Mouse (Mus musculus): Measurements from ENCODE around the gene Git1. TPM values are rescaled to one million over a fixed set of nuclear protein-coding genes. Genes with fewer than 3 reads are reported as not detected.

Git1 gene
- polyA plus RNA-seq, 1 experiment, result 53.2 TPM

- TF ChIP-seq POLR2A (IDR thresholded peaks at IDR 0.05; ENCODE audit: low read depth, low read length) (no peak), CTCF (conservative IDR thresholded peaks at IDR 0.05; ENCODE audit: insufficient read depth, insufficient read length, low read depth, low read length) (no peak)
- Histone ChIP-seq H3K36me3 (ENCODE audit: control insufficient read depth, insufficient read depth, low read length) (no peaks in the 10 kb centered on the region; the same call in 1 of the 2 replicates), H3K4me1 (ENCODE audit: control insufficient read depth, insufficient read depth, low read length) (peaks cover 7% of the 10 kb centered on the region), H3K4me3 (ENCODE audit: insufficient read depth, low read depth, low read length) (no peak overlapping the region), H3K27ac (ENCODE audit: insufficient read depth, low read depth, low read length) (no peak overlapping the region), H3K27me3 (replicated peaks; ENCODE audit: control insufficient read depth, insufficient read depth, low read length) (no peaks in the 10 kb centered on the region)
- no peak for DNase-seq
- 72% methylated on average over 22 of the region's 22 CpGs for WGBS
Measured at GRCm38 (mm10) chr11:77505291-77505980, 12.1 kb downstream of the Git1 start.

GRCm38 (mm10) chr11:77506273-77506672, 12.9 kb downstream of the Git1 start:
- Histone ChIP-seq H3K27ac (ENCODE audit: insufficient read depth, low read depth, low read length) (no peak overlapping the region), H3K4me1 (ENCODE audit: control insufficient read depth, insufficient read depth, low read length) (peaks cover 7% of the 10 kb centered on the region), H3K4me3 (ENCODE audit: insufficient read depth, low read depth, low read length) (no peak overlapping the region), H3K36me3 (ENCODE audit: control insufficient read depth, insufficient read depth, low read length) (no peaks in the 10 kb centered on the region; the same call in 1 of the 2 replicates), H3K27me3 (replicated peaks; ENCODE audit: control insufficient read depth, insufficient read depth, low read length) (no peaks in the 10 kb centered on the region)
- no peak for TF ChIP-seq CTCF (conservative IDR thresholded peaks at IDR 0.05; ENCODE audit: insufficient read depth, insufficient read length, low read depth, low read length)
- TF ChIP-seq POLR2A (IDR thresholded peaks at IDR 0.05; ENCODE audit: low read depth, low read length), result no peak
- WGBS, result 32% methylated on average over 14 of the region's 14 CpGs
- DNase-seq, result peak; percentile 88

- H3K27me3 ChIP-seq (replicated peaks; ENCODE audit: control insufficient read depth, insufficient read depth, low read length), result no peaks in the 10 kb centered on the region
- H3K27ac ChIP-seq (ENCODE audit: insufficient read depth, low read depth, low read length), result no peak overlapping the region
- no peak for DNase-seq
- H3K36me3 ChIP-seq (ENCODE audit: control insufficient read depth, insufficient read depth, low read length), result no peaks in the 10 kb centered on the region; the same call in 1 of the 2 replicates
- no peak overlapping the region for H3K4me3 ChIP-seq (ENCODE audit: insufficient read depth, low read depth, low read length)
- WGBS, result 89% methylated on average over 6 of the region's 6 CpGs
- peaks cover 7% of the 10 kb centered on the region for H3K4me1 ChIP-seq (ENCODE audit: control insufficient read depth, insufficient read depth, low read length)
- no peak for TF ChIP-seq POLR2A (IDR thresholded peaks at IDR 0.05; ENCODE audit: low read depth, low read length)
- TF ChIP-seq CTCF (conservative IDR thresholded peaks at IDR 0.05; ENCODE audit: insufficient read depth, insufficient read length, low read depth, low read length), result no peak
Measured at GRCm38 (mm10) chr11:77506941-77507340, 13.6 kb downstream of the Git1 start.

GRCm38 (mm10) chr11:77507426-77507825, 14.1 kb downstream of the Git1 start:
- Histone ChIP-seq H3K4me3 (ENCODE audit: insufficient read depth, low read depth, low read length) (no peak overlapping the region), H3K27me3 (replicated peaks; ENCODE audit: control insufficient read depth, insufficient read depth, low read length) (no peaks in the 10 kb centered on the region), H3K27ac (ENCODE audit: insufficient read depth, low read depth, low read length) (no peak overlapping the region), H3K36me3 (ENCODE audit: control insufficient read depth, insufficient read depth, low read length) (no peaks in the 10 kb centered on the region; the same call in 1 of the 2 replicates), H3K4me1 (ENCODE audit: control insufficient read depth, insufficient read depth, low read length) (peaks cover 9% of the 10 kb centered on the region)
- 78% methylated on average over 4 of the region's 4 CpGs for WGBS
- no peak for DNase-seq
- no peak for TF ChIP-seq POLR2A (IDR thresholded peaks at IDR 0.05; ENCODE audit: low read depth, low read length)
- TF ChIP-seq CTCF (conservative IDR thresholded peaks at IDR 0.05; ENCODE audit: insufficient read depth, insufficient read length, low read depth, low read length), result no peak

- Histone ChIP-seq H3K36me3 (ENCODE audit: control insufficient read depth, insufficient read depth, low read length) (no peaks in the 10 kb centered on the region; the same call in 1 of the 2 replicates), H3K27me3 (replicated peaks; ENCODE audit: control insufficient read depth, insufficient read depth, low read length) (no peaks in the 10 kb centered on the region), H3K27ac (ENCODE audit: insufficient read depth, low read depth, low read length) (peak overlapping the region; percentile 24; the same call in 1 of the 2 replicates), H3K4me3 (ENCODE audit: insufficient read depth, low read depth, low read length) (peak overlapping the region; percentile 64), H3K4me1 (ENCODE audit: control insufficient read depth, insufficient read depth, low read length) (peaks cover 11% of the 10 kb centered on the region)
- peak; percentile 70 for TF ChIP-seq CTCF (conservative IDR thresholded peaks at IDR 0.05; ENCODE audit: insufficient read depth, insufficient read length, low read depth, low read length)
- TF ChIP-seq POLR2A (IDR thresholded peaks at IDR 0.05; ENCODE audit: low read depth, low read length), result no peak
- peak; percentile 91 for DNase-seq
- WGBS, result 18% methylated on average over 49 of the region's 49 CpGs
Measured at GRCm38 (mm10) chr11:77508068-77509021, 15.0 kb downstream of the Git1 start.

- DNase-seq, result no peak
- WGBS, result 84% methylated on average over 5 of the region's 5 CpGs
- H3K4me3 ChIP-seq (ENCODE audit: insufficient read depth, low read depth, low read length), result no peak overlapping the region
- no peaks in the 10 kb centered on the region for H3K27me3 ChIP-seq (replicated peaks; ENCODE audit: control insufficient read depth, insufficient read depth, low read length)
- no peak overlapping the region for H3K27ac ChIP-seq (ENCODE audit: insufficient read depth, low read depth, low read length)
- no peaks in the 10 kb centered on the region for H3K36me3 ChIP-seq (ENCODE audit: control insufficient read depth, insufficient read depth, low read length)
- H3K4me1 ChIP-seq (ENCODE audit: control insufficient read depth, insufficient read depth, low read length), result peaks cover 17% of the 10 kb centered on the region
- TF ChIP-seq POLR2A (IDR thresholded peaks at IDR 0.05; ENCODE audit: low read depth, low read length) (no peak), CTCF (conservative IDR thresholded peaks at IDR 0.05; ENCODE audit: insufficient read depth, insufficient read length, low read depth, low read length) (no peak)
Measured at GRCm38 (mm10) chr11:77511336-77511735, 18.0 kb downstream of the Git1 start.
